Mouse (Mus musculus): ENCODE measurements around the gene Gm47996. TPM values are rescaled to one million over a fixed set of nuclear protein-coding genes. Genes with fewer than 3 reads are reported as not detected.
"Not testable (repeated sequence)": the region's sequence is repeated elsewhere in the genome, so short reads cannot be mapped to it uniquely, and the experiment has no call there.

The Gm47996 gene
- polyA plus RNA-seq (2016; fragmentation: Nextera tagmentation; extraction: Ambion mirVana): not detected in 2 replicates

DNA sequence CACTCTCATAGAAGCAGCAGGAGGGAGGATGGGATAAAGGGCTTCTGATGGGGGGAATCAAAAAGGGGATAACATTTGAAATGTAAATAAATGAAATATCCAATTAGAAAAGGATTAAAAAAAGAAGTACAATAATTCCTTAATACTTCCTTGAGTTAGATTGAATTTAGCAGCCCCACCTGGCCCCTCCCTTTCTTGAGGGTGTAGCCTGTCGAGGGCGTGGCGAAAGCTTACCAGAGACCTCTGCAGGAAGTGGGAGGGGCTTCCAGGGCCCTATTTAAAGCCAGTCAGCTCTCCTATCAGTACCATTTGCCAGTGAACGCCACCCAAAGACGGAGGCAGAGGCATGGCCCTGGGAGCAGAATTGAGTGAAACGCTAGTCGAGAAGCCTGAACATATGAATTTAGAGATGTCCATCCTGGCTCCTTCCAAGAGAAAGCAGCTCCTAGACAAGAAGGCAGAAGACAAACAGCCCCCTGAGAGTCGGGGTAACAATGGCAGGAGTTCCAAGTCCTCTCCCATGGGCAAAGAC lies at the start of gene Gm47996:
Gene Gm47996, plus strand, starts transcription at position 308 of the 532 bp plus-strand sequence.
- 86% methylated on average over 5 of the region's 8 CpGs for whole genome bisulfite sequencing
- H3K9ac ChIP-seq; H3K4me2 ChIP-seq (replicated peaks); H3K9me3 ChIP-seq; H3K4me1 ChIP-seq; H3K4me3 ChIP-seq; H3K36me3 ChIP-seq; ATAC-seq (ENCODE audit: insufficient number of reproducible peaks, insufficient read depth, low FRiP score, low TSS enrichment); H3K27ac ChIP-seq; H3K27me3 ChIP-seq: not testable (repeated sequence)

DNA sequence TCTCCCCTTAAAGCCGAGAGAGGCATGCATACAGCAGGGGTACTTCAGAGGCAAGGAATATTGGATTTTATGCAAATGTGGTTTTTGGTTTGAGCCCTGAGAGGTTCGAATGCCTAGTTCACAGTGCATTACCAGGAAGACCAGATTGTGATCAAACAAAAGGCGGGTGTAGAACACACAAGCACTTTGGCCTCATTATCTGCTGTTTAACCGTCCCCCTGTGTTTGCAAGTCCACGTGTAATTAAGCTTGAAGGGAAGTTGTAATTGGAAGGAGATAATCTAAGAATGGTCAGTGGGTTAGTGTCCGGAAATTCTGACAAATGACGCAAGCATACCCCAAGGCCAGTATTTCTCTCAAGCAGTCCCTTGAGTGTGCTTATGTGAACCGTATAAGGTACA lies 43.9 kb upstream of the Gm47996 start:
- H3K36me3 ChIP-seq: no peaks in the 10 kb centered on the region
- ATAC-seq (ENCODE audit: insufficient number of reproducible peaks, insufficient read depth, low FRiP score, low TSS enrichment): no peak

DNA sequence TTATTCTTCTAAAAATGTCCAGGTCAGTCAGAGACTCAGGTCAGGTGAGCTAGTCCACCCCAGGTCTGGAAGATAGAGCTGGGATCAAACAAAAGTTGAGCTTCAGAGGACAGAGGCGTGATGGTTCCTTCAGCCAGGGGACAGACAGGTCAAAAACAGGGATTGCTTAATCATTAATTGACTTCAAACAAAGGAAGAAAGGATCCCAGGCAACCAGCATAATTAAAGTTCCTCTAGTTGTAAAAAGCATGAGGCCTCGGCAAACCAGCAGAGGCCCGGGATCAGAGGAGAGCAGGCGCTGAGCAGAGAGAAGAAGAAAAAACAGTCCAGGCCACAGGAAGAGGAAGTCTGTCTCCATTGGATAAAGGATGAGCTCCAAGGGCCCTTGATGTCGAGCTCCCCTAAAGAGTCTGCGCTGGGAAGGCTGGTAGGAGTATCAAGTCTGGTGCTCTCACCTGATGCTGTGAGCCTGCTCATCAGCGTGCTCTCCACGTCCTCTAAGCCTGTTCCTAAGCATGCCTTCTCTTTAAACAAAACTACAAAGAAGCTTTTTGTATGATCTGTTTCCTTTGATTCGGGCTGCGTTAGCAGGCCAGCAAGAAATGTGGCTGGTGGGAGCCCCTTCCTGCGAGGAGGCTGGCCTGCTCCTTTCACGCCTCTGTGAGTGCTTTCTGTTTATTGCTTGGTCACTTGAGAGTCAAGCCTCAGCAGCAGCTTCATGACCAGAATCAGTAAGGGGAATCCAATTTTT lies 42.5 kb upstream of the Gm47996 start:
- H3K4me3 ChIP-seq: no peak overlapping the region

More for the DNA sequence above, 43.9 kb upstream of the Gm47996 start:
- Histone ChIP-seq H3K9me3 (no peaks in the 10 kb centered on the region), H3K4me2 (replicated peaks) (no peak overlapping the region), H3K4me1 (no peaks in the 10 kb centered on the region), H3K9ac (no peak overlapping the region), H3K4me3 (no peak overlapping the region), H3K27ac (no peak overlapping the region), H3K27me3 (no peaks in the 10 kb centered on the region)
- WGBS: 31% methylated on average over 8 of the region's 8 CpGs

DNA sequence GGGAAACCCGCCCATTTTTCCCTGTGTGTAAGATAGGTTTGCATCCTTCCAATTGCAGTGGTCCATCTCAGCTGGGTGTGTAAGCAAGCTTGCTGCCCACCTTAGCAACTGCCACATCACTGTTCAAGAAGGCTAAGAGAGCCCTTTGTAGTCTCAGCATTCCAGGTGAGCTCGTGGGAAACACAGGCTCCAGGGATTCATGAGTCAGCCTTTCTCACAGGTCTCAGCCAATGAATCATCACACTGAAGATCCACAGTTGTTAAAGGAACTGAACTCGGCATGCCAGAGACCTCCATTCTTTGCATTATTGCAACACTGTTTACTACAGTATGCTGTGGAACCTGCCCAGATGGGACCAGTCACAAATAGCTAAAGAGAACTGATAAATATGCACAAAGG lies 41.3 kb upstream of the Gm47996 start:
- H3K4me2 ChIP-seq (replicated peaks): no peak overlapping the region
- WGBS: 76% methylated on average over 3 of the region's 3 CpGs
- no peaks in the 10 kb centered on the region for H3K4me1 ChIP-seq
- no peak overlapping the region for H3K9ac ChIP-seq
- no peak overlapping the region for H3K4me3 ChIP-seq
- H3K9me3 ChIP-seq: no peaks in the 10 kb centered on the region
- H3K27me3 ChIP-seq: no peaks in the 10 kb centered on the region
- ATAC-seq (ENCODE audit: insufficient number of reproducible peaks, insufficient read depth, low FRiP score, low TSS enrichment): no peak
- H3K27ac ChIP-seq: no peak overlapping the region
- no peaks in the 10 kb centered on the region for H3K36me3 ChIP-seq

More for the DNA sequence above, 42.5 kb upstream of the Gm47996 start:
- Histone ChIP-seq H3K4me2 (replicated peaks) (no peak overlapping the region), H3K4me1 (no peaks in the 10 kb centered on the region), H3K36me3 (no peaks in the 10 kb centered on the region), H3K9me3 (no peaks in the 10 kb centered on the region), H3K27ac (no peak overlapping the region), H3K27me3 (no peaks in the 10 kb centered on the region), H3K9ac (no peak overlapping the region)
- 33% methylated on average over 12 of the region's 12 CpGs for WGBS
- ATAC-seq (ENCODE audit: insufficient number of reproducible peaks, insufficient read depth, low FRiP score, low TSS enrichment): no peak

DNA sequence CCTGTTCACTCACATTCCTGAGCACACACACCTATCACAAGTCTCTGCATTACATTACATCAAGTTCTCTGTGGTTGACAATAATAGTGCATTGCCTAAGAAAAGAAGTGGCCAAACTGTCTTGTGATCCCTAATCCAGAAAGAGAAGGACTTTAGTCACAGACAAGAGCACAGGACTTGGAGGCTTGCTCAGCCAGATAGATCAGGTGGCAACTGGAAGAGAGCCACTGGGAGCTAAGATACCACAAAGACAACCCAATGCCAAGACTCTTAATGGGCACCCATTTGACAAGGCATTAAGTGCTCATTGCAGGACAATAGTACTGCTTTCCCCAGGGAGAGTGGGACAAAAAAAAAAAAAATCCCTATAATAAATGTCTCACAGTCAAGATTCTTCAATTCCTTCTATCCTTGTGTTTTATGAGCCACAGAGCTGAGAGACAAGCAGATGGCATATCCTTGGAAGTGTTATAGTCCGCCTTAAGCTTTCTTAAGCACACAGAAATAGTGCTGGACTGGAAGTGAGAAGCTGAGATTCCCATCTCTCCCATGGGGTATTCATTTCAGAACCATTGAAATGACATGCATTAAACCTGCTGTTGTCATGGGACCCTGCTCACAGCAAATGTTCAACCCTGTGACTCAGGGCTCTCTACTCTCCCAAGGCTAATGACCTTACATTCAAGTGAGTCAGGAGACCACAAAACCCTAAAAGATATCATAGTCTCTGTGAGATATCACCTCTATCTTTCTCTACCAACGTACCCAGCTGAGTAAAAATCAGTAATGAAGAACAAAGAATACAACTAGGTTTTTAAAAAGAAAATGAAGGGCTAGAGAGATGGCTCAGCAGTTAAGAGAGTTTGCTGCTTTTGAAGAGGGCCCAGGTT lies 38.1 kb upstream of the Gm47996 start:
- no peak overlapping the region for H3K4me3 ChIP-seq
- no peaks in the 10 kb centered on the region for H3K27me3 ChIP-seq
- H3K9ac ChIP-seq: no peak overlapping the region
- H3K27ac ChIP-seq: no peak overlapping the region
- H3K36me3 ChIP-seq: no peaks in the 10 kb centered on the region
- no peak for ATAC-seq (ENCODE audit: insufficient number of reproducible peaks, insufficient read depth, low FRiP score, low TSS enrichment)
- H3K9me3 ChIP-seq: no peaks in the 10 kb centered on the region
- H3K4me1 ChIP-seq: 0 out of 2 replicates have a peak, but pooled peaks cover 3% of the 10 kb centered on the region
- 81% methylated on average over 2 of the region's 2 CpGs for WGBS
- no peak overlapping the region for H3K4me2 ChIP-seq (replicated peaks)

DNA sequence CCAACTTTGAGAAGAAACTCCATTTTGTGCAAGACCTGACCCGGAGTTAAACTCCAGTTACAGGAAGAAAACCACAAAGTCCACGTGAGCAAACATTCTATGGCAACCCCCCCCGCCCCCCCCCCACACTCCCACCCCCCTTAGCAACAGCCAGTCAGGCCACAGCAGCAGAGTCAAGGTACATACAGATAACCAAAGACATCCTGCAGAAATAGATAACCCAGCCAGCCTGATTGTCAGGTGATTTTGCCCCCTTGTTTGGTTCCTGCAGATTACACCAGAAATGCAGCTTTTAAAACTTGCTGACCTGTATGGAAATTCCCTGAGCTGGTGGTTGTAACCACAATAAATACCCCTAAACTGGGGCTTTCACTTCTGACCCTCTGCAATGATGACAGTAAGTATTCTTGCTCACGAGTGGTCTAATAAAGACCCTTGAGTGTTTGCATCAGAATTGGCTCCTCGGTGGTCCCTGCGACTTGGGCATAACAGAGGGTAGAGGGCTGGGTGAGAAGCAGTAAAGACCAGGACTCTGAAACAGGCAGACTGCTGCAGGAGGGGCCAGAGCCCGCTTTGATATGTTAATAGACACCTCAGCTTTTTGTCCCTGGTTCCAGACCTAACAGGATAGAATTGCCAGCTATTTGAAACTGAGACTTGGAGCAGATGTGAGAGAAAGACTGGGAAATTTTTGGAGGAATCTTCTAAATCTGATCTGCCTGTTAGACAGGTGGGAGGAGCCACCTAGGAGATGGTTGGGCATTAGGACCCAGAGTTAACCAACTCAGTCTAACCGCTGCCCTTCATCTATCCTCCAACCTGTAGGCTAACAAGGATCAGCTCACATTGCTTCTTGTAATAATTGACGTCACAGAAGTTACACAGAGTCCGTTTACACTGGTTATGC lies 32.6 kb upstream of the Gm47996 start:
- peak; percentile 67 for ATAC-seq (ENCODE audit: insufficient number of reproducible peaks, insufficient read depth, low FRiP score, low TSS enrichment)
- H3K4me2 ChIP-seq (replicated peaks): peak overlapping the region; percentile 42
- H3K27ac ChIP-seq: no peak overlapping the region
- peak overlapping the region; percentile 21 for H3K4me3 ChIP-seq
- WGBS: 13% methylated on average over 10 of the region's 10 CpGs
- no peak overlapping the region for H3K9ac ChIP-seq
- no peaks in the 10 kb centered on the region for H3K27me3 ChIP-seq
- H3K9me3 ChIP-seq: no peaks in the 10 kb centered on the region
- H3K36me3 ChIP-seq: no peaks in the 10 kb centered on the region
- H3K4me1 ChIP-seq: peaks cover 9% of the 10 kb centered on the region; the same call in 1 of the 2 replicates

DNA sequence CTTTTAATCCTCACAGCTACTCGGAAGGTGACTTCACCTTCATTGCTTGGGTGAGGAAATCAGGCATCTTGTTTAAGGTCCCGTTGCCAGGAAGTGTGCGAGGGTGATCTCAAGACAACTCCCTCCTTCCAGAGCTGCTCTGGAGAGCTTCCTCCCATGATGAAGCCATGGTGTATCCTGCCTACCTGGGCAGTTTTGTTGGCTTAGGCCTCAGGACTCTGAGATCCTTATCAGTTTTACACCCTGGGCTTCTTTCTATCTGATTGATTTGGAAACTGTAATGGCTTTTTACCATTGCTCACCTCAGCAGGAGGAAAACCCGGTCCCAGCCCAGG lies 32.0 kb upstream of the Gm47996 start:
- no peaks in the 10 kb centered on the region for H3K27me3 ChIP-seq
- peak overlapping the region; percentile 21 for H3K4me3 ChIP-seq
- peak; percentile 35; the same call in 1 of the 2 replicates for ATAC-seq (ENCODE audit: insufficient number of reproducible peaks, insufficient read depth, low FRiP score, low TSS enrichment)
- no peak overlapping the region for H3K27ac ChIP-seq
- H3K36me3 ChIP-seq: no peaks in the 10 kb centered on the region
- no peak overlapping the region for H3K9ac ChIP-seq
- peak overlapping the region; percentile 42 for H3K4me2 ChIP-seq (replicated peaks)
- H3K9me3 ChIP-seq: no peaks in the 10 kb centered on the region
- H3K4me1 ChIP-seq: peaks cover 9% of the 10 kb centered on the region; the same call in 1 of the 2 replicates
- 12% methylated on average over 4 of the region's 4 CpGs for whole genome bisulfite sequencing

DNA sequence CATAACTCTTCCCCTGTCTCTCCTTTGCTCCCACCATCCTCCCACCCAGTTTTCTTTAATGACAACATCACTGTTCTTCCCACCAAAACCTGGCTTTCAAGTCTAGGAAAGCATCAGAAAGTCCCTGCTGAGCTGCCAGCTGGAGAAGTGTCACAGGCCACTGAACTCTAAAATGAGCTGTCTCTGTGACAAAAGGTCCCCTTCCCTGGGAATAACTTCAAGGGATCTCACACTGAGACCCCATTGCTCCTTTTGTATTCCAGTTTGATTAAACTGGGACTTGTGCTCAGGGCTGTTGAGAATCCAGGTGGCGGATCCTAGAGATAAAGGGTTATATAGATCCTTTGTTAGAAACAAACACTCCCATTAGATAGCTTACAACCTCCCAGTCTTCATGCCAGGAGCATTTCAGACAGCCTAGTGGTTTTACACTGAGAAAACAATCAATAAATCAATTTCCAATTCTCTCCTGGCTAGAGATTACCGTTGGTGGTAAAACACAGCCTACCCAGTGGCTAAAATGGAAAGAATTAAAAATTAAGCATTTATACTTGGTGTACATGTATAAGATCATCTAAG lies 31.3 kb upstream of the Gm47996 start:
- Histone ChIP-seq H3K27ac (no peak overlapping the region), H3K4me2 (replicated peaks) (no peak overlapping the region), H3K27me3 (no peaks in the 10 kb centered on the region), H3K4me3 (no peak overlapping the region), H3K36me3 (no peaks in the 10 kb centered on the region), H3K9ac (no peak overlapping the region), H3K4me1 (peaks cover 9% of the 10 kb centered on the region; the same call in 1 of the 2 replicates), H3K9me3 (no peaks in the 10 kb centered on the region)
- no peak for ATAC-seq (ENCODE audit: insufficient number of reproducible peaks, insufficient read depth, low FRiP score, low TSS enrichment)
- 55% methylated on average over 2 of the region's 2 CpGs for WGBS

DNA sequence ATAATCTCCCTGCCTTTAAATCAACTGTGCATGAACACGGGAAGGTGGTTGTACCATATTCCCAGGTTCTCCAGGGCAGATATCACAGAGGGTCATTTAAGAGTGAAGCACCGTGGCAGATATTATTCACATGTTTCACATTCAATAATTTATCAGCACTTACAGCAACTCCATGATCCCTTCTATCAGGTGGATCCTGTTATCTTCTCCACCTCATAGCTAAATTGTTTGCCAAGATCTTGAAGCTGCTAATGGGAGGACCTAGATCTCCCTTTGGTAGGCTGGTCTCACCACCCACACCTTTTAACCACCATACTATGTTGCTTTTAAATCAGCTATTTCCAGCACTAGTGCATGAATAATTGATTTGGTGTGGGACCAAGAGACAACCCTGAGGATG lies 29.8 kb upstream of the Gm47996 start:
- Histone ChIP-seq H3K4me3 (no peak overlapping the region), H3K4me2 (replicated peaks) (no peak overlapping the region), H3K4me1 (peaks cover 9% of the 10 kb centered on the region; the same call in 1 of the 2 replicates), H3K9ac (no peak overlapping the region), H3K27ac (no peak overlapping the region), H3K9me3 (no peaks in the 10 kb centered on the region), H3K27me3 (no peaks in the 10 kb centered on the region), H3K36me3 (no peaks in the 10 kb centered on the region)
- no peak for ATAC-seq (ENCODE audit: insufficient number of reproducible peaks, insufficient read depth, low FRiP score, low TSS enrichment)
- 82% methylated on average over 2 of the region's 2 CpGs for WGBS

DNA sequence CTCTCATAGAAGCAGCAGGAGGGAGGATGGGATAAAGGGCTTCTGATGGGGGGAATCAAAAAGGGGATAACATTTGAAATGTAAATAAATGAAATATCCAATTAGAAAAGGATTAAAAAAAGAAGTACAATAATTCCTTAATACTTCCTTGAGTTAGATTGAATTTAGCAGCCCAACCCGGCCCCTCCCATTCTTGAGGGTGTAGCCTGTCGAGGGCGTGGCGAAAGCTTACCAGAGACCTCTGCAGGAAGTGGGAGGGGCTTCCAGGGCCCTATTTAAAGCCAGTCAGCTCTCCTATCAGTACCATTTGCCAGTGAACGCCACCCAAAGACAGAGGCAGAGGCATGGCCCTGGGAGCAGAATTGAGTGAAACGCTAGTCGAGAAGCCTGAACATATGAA lies 27.7 kb upstream of the Gm47996 start, which contains the start of gene Gm47985:
Gene Gm47985, plus strand, starts transcription at position 272 of the 400 bp plus-strand sequence.
- no CpG with 5 or more reads among the region's 7 CpGs for WGBS
- ATAC-seq (ENCODE audit: insufficient number of reproducible peaks, insufficient read depth, low FRiP score, low TSS enrichment): not testable (repeated sequence)

DNA sequence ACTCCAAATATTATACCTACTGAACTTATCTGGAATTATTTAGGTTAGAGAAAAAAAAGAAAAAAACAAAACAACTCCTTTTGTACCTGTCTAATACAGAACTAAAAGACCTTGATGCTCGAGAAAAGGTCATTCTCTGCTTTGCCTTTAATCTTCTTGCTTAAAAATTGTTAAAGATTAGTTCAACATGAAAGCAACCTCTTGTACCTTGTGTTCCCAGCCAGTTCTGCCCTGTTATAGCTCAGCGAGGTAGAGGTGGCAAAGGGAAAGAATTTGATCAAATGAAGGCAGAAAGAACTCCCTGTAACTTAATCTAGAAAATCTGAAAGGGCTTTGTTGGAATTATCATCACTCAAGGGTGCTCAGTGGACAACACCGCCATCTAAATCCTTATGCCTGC lies 23.7 kb upstream of the Gm47996 start:
- 73% methylated on average over 3 of the region's 3 CpGs for WGBS
- ATAC-seq (ENCODE audit: insufficient number of reproducible peaks, insufficient read depth, low FRiP score, low TSS enrichment): not testable (repeated sequence)

More for the DNA sequence above, 27.7 kb upstream of the Gm47996 start, which contains the start of gene Gm47985:
- not testable (repeated sequence) for H3K27me3 ChIP-seq; H3K4me2 ChIP-seq (replicated peaks); H3K27ac ChIP-seq; H3K9me3 ChIP-seq; H3K4me3 ChIP-seq; H3K36me3 ChIP-seq; H3K9ac ChIP-seq; H3K4me1 ChIP-seq

More for the DNA sequence above, 23.7 kb upstream of the Gm47996 start:
- H3K4me1 ChIP-seq; H3K9me3 ChIP-seq; H3K36me3 ChIP-seq; H3K27me3 ChIP-seq; H3K9ac ChIP-seq; H3K4me2 ChIP-seq (replicated peaks); H3K27ac ChIP-seq; H3K4me3 ChIP-seq: not testable (repeated sequence)

Data from embryonic facial prominence, embryonic 12.5 days (tissue).